Mouse (Mus musculus) intestine, embryonic 15.5 days (tissue): ENCODE data around the gene Wdr35. TPM values are rescaled to one million over a fixed set of nuclear protein-coding genes. Genes with fewer than 3 reads are reported as not detected.

Experiments used
- ATAC-seq: fragments of 200-750 bp; cut with Nextera tagmentation; 2 replicates; pipeline ENCODE4 v1.8.0; 2017; ENCODE audit warnings: moderate TSS enrichment, moderate library complexity
- H3K27ac ChIP-seq: fragments of 300-500 bp; sonication (generic); 2 replicates; pipeline ENCODE4 v1.5.1; 2015; ENCODE audit warnings: mild to moderate bottlenecking, inconsistent platforms
- H3K27me3 ChIP-seq: fragments of 300-500 bp; sonication (generic); replicated peaks from 2 replicates; pipeline ENCODE4 v1.6.1; 2015; ENCODE audit warnings: inconsistent platforms
- H3K36me3 ChIP-seq: fragments of 300-500 bp; sonication (generic); 2 replicates; pipeline ENCODE4 v1.6.1; 2015; ENCODE audit warnings: inconsistent platforms
- H3K4me1 ChIP-seq: fragments of 300-500 bp; sonication (generic); replicated peaks from 2 replicates; pipeline ENCODE4 v1.6.1; 2015; ENCODE audit warnings: inconsistent platforms
- H3K4me2 ChIP-seq: fragments of 300-500 bp; sonication (generic); replicated peaks from 2 replicates; pipeline ENCODE4 v1.6.1; 2015; ENCODE audit warnings: mild to moderate bottlenecking, inconsistent platforms
- H3K4me3 ChIP-seq: fragments of 300-500 bp; sonication (generic); replicated peaks from 2 replicates; pipeline ENCODE4 v1.5.1; 2015; ENCODE audit warnings: inconsistent platforms
- H3K9ac ChIP-seq: fragments of 300-500 bp; sonication (generic); 2 replicates; pipeline ENCODE4 v1.6.1; 2015; ENCODE audit warnings: inconsistent platforms
- H3K9me3 ChIP-seq: fragments of 300-500 bp; sonication (generic); 2 replicates; pipeline ENCODE4 v1.6.1; 2016; ENCODE audit warnings: inconsistent platforms
- whole genome bisulfite sequencing: fragments of 180-500 bp; shearing (Covaris S2); methylation state at CpG from one replicate; pipeline ENCODE4 v1.1.7; 2015; 5-methylcytosine and 5-hydroxymethylcytosine counted together
- polyA plus RNA-seq: library from polyadenylated mRNA; unstranded; fragments of >200 nt; fragmentation: Nextera tagmentation; extraction: Ambion mirVana; gene quantifications from 2 replicates; pipeline ENCODE4 v1.2.1, GENCODE M21; 2015

The Wdr35 gene
- polyA plus RNA-seq, 1 experiment from 2014 or later = 11.6 TPM

GRCm38 (mm10) chr12:9040177-9040576 lies 66.5 kb downstream of the Wdr35 start:
- no peak overlapping the region for H3K4me2 ChIP-seq
- no peak overlapping the region for H3K4me3 ChIP-seq
- WGBS = 81% methylated on average over 5 of the region's 5 CpGs
- H3K27me3 ChIP-seq = no peaks in the 10 kb centered on the region
- no peaks in the 10 kb centered on the region for H3K36me3 ChIP-seq
- H3K9ac ChIP-seq = no peak overlapping the region
- H3K9me3 ChIP-seq = no peaks in the 10 kb centered on the region
- ATAC-seq = no peak
- H3K4me1 ChIP-seq = no peaks in the 10 kb centered on the region
- H3K27ac ChIP-seq = no peak overlapping the region

GRCm38 (mm10) chr12:9040686-9041085 lies 67.0 kb downstream of the Wdr35 start:
- 69% methylated on average over 7 of the region's 7 CpGs for WGBS
- no peaks in the 10 kb centered on the region for H3K27me3 ChIP-seq

DNA sequence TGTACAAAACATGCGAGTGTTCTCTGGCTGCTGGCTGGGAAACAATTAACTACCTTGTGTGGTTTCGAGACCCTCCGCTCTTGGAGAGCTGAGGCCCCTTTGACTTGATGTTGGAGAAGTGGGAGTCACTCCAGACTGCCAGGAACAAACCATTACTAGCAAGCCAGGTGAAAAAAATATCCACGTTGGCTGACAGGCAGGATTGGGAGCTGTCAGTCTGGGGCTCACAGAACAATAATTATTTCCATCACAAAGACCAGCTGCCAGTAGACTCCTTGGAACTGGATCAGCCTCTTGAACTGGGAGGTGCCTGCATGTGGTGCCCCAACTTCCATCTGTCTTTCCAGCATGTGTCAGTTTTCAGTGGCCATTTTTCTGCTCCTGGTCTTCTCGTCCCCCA lies 68.6 kb downstream of the Wdr35 start:
- Histone ChIP-seq H3K9me3 (no peaks in the 10 kb centered on the region), H3K4me1 (no peaks in the 10 kb centered on the region), H3K9ac (no peak overlapping the region), H3K4me2 (no peak overlapping the region), H3K27ac (no peak overlapping the region), H3K4me3 (no peak overlapping the region), H3K36me3 (no peaks in the 10 kb centered on the region), H3K27me3 (no peaks in the 10 kb centered on the region)
- no peak for ATAC-seq
- WGBS = 90% methylated on average over 5 of the region's 5 CpGs

More at GRCm38 (mm10) chr12:9040686-9041085, 67.0 kb downstream of the Wdr35 start:
- Histone ChIP-seq H3K9ac (no peak overlapping the region), H3K4me3 (no peak overlapping the region), H3K9me3 (no peaks in the 10 kb centered on the region), H3K27ac (no peak overlapping the region), H3K36me3 (no peaks in the 10 kb centered on the region), H3K4me1 (no peaks in the 10 kb centered on the region), H3K4me2 (no peak overlapping the region)
- ATAC-seq = no peak

DNA sequence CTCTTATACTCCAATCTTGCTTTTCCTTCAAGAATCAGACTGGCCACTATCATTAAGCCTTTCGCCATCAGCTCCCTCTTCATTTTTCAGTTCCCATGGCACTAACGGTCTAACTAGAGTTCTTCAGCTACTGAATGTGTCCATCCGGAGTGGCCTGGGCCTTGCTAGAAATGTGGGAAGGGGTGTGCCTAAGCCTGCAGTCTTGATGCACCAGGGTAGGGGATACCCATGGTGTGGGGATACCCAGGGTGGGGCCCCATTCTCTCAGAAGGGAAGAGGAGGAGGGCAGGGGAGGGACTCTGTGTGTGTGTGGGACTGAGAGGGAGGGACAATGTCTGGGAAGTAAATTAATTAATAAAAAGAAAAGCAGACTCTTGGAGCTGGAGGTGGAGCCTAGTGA lies 69.1 kb downstream of the Wdr35 start:
- Histone ChIP-seq H3K27me3 (no peaks in the 10 kb centered on the region), H3K4me2 (no peak overlapping the region), H3K36me3 (no peaks in the 10 kb centered on the region), H3K9me3 (no peaks in the 10 kb centered on the region), H3K4me1 (no peaks in the 10 kb centered on the region), H3K27ac (no peak overlapping the region), H3K4me3 (no peak overlapping the region), H3K9ac (no peak overlapping the region)
- WGBS = 85% methylated on average over 3 of the region's 3 CpGs
- ATAC-seq = peak; percentile 46; the same call in 1 of the 2 replicates

DNA sequence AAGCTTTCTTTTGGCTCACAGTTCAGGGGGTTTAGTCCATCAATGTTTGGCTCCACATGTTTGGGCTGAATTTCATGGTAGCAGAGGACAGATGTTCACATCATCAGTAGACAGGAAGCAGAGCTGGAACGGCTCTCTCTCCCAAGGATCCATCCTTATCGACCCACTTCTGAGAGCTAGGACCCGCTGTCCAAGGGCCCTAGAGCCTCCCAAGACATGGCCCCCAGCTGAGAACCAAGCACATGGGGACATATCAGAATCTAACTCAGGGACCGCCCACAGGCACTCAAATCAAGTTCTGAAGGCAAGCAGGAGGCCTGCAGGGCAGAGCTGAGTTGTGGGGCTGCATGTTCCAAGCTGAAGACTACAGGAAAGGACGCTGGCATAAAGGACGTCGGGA lies 71.0 kb downstream of the Wdr35 start:
- no peak overlapping the region for H3K27ac ChIP-seq
- no peak overlapping the region for H3K4me3 ChIP-seq
- H3K9ac ChIP-seq = no peak overlapping the region
- H3K36me3 ChIP-seq = no peaks in the 10 kb centered on the region
- H3K27me3 ChIP-seq = no peaks in the 10 kb centered on the region
- no peaks in the 10 kb centered on the region for H3K9me3 ChIP-seq
- WGBS = 92% methylated on average over 7 of the region's 7 CpGs
- no peak overlapping the region for H3K4me2 ChIP-seq
- no peak for ATAC-seq
- H3K4me1 ChIP-seq = no peaks in the 10 kb centered on the region

GRCm38 (mm10) chr12:9046674-9047073 lies 73.0 kb downstream of the Wdr35 start:
- H3K27ac ChIP-seq = no peak overlapping the region
- WGBS = 74% methylated on average over 4 of the region's 4 CpGs
- H3K4me3 ChIP-seq = no peak overlapping the region
- H3K9ac ChIP-seq = no peak overlapping the region
- no peaks in the 10 kb centered on the region for H3K27me3 ChIP-seq
- ATAC-seq = no peak
- no peaks in the 10 kb centered on the region for H3K9me3 ChIP-seq
- H3K36me3 ChIP-seq = no peaks in the 10 kb centered on the region
- no peaks in the 10 kb centered on the region for H3K4me1 ChIP-seq
- H3K4me2 ChIP-seq = no peak overlapping the region

- WGBS = 61% methylated on average over 8 of the region's 8 CpGs
- no peak for ATAC-seq
- no peak overlapping the region for H3K4me3 ChIP-seq
These were observed 74.4 kb downstream of the Wdr35 start for GRCm38 (mm10) chr12:9048090-9048489.

DNA sequence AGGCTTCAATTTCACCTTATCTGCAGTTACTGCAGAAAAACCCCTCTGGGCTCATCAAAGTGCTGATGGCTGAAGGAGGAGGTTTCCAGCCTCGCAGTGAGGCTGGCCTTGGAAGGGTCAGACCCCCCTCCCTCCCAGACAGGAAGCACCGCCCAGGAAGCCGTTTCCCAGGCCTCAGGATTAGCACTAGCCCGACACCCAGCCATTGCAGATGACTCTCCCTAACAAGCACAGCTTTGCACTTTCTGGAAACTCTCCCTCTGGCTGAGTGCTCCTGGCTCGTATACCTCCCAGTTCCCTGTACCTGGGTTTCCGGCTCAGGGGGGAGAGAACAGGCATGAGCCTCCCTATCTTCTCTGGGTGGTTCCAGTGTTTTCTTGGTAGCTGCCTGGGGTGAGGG lies 77.1 kb downstream of the Wdr35 start:
- no peak for ATAC-seq
- H3K27me3 ChIP-seq = no peaks in the 10 kb centered on the region
- WGBS = 28% methylated on average over 6 of the region's 6 CpGs
- no peak overlapping the region for H3K9ac ChIP-seq
- H3K9me3 ChIP-seq = no peaks in the 10 kb centered on the region
- H3K4me1 ChIP-seq = no peaks in the 10 kb centered on the region
- no peak overlapping the region for H3K27ac ChIP-seq
- H3K36me3 ChIP-seq = no peaks in the 10 kb centered on the region
- H3K4me2 ChIP-seq = no peak overlapping the region
- no peak overlapping the region for H3K4me3 ChIP-seq

More at GRCm38 (mm10) chr12:9048090-9048489, 74.4 kb downstream of the Wdr35 start:
- no peaks in the 10 kb centered on the region for H3K27me3 ChIP-seq
- H3K27ac ChIP-seq = no peak overlapping the region
- H3K9ac ChIP-seq = no peak overlapping the region
- H3K4me1 ChIP-seq = no peaks in the 10 kb centered on the region
- H3K9me3 ChIP-seq = no peaks in the 10 kb centered on the region
- H3K36me3 ChIP-seq = no peaks in the 10 kb centered on the region
- H3K4me2 ChIP-seq = no peak overlapping the region

- Histone ChIP-seq H3K9ac (no peak overlapping the region), H3K27me3 (no peaks in the 10 kb centered on the region), H3K4me2 (no peak overlapping the region), H3K36me3 (no peaks in the 10 kb centered on the region), H3K27ac (no peak overlapping the region), H3K9me3 (no peaks in the 10 kb centered on the region), H3K4me1 (no peaks in the 10 kb centered on the region), H3K4me3 (no peak overlapping the region)
- peak; percentile 88 for ATAC-seq
- 62% methylated on average over 8 of the region's 8 CpGs for WGBS
These were observed 78.6 kb downstream of the Wdr35 start for GRCm38 (mm10) chr12:9052075-9052829.

DNA sequence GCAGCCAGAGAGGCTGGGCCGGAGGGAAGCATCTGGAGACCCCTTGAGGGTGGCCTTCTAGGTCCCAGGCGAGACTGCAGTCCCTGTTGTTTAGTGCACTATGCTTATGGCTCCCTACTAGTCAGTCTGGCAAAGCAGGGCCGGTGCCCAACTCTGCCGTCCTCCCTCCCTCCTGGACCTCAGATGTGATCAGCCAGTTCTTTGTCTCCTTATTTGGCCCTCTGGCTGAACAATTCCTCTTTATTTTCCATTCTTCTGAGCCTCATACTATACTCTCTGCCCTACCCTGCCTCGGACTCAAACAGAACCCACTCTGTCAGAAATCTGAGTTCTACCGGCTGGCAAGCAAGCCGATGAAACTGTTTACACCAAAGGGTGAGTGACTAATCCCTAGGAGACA lies 79.7 kb downstream of the Wdr35 start:
- ATAC-seq = no peak
- 56% methylated on average over 7 of the region's 7 CpGs for WGBS
- no peaks in the 10 kb centered on the region for H3K4me1 ChIP-seq
- no peaks in the 10 kb centered on the region for H3K9me3 ChIP-seq
- no peaks in the 10 kb centered on the region for H3K27me3 ChIP-seq
- no peaks in the 10 kb centered on the region for H3K36me3 ChIP-seq
- H3K4me2 ChIP-seq = no peak overlapping the region
- no peak overlapping the region for H3K27ac ChIP-seq
- no peak overlapping the region for H3K9ac ChIP-seq
- H3K4me3 ChIP-seq = no peak overlapping the region

- no peak overlapping the region for H3K27ac ChIP-seq
- 71% methylated on average over 2 of the region's 2 CpGs for WGBS
- no peak overlapping the region for H3K9ac ChIP-seq
- H3K4me3 ChIP-seq = no peak overlapping the region
- no peak overlapping the region for H3K4me2 ChIP-seq
- H3K27me3 ChIP-seq = no peaks in the 10 kb centered on the region
- H3K4me1 ChIP-seq = no peaks in the 10 kb centered on the region
- no peaks in the 10 kb centered on the region for H3K36me3 ChIP-seq
- no peak for ATAC-seq
- no peaks in the 10 kb centered on the region for H3K9me3 ChIP-seq
These were observed 80.3 kb downstream of the Wdr35 start for GRCm38 (mm10) chr12:9054012-9054411.

GRCm38 (mm10) chr12:9055269-9055668 lies 81.6 kb downstream of the Wdr35 start:
- no peak for ATAC-seq
- Histone ChIP-seq H3K9me3 (no peaks in the 10 kb centered on the region), H3K27ac (no peak overlapping the region), H3K27me3 (no peaks in the 10 kb centered on the region), H3K4me1 (no peaks in the 10 kb centered on the region), H3K9ac (no peak overlapping the region), H3K4me2 (no peak overlapping the region), H3K36me3 (no peaks in the 10 kb centered on the region), H3K4me3 (no peak overlapping the region)
- WGBS = 43% methylated on average over 11 of the region's 11 CpGs

DNA sequence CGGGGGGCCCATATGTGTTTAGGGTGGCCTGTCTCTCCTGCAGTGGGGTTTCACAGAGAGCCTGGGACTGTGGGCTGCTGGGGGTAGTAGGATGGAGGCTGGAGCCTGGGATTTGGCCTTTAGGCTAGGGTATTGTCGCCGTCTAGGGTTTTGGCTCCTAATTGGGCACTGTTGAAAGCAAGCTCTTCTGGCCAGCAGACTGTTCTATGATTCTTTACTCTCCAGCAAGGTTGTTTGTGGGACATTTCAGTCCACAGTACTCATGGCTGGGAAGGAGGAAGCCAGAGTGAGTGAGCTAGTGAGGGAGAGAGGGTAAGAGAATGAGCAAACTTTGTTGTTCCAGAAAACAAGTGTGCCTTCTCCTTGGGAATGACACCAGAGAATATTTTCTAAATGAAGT lies 85.8 kb downstream of the Wdr35 start:
- 91% methylated on average over 3 of the region's 3 CpGs for WGBS
- no peak overlapping the region for H3K9ac ChIP-seq
- H3K36me3 ChIP-seq = no peaks in the 10 kb centered on the region
- no peak overlapping the region for H3K27ac ChIP-seq
- ATAC-seq = no peak
- no peak overlapping the region for H3K4me3 ChIP-seq
- no peaks in the 10 kb centered on the region for H3K27me3 ChIP-seq
- no peaks in the 10 kb centered on the region for H3K9me3 ChIP-seq
- H3K4me1 ChIP-seq = no peaks in the 10 kb centered on the region
- H3K4me2 ChIP-seq = no peak overlapping the region
